Mouse (Mus musculus): ENCODE results near the gene Psmd13. TPM values are rescaled to one million over a fixed set of nuclear protein-coding genes. Genes with fewer than 3 reads are reported as not detected.

Gene Psmd13
- 243 and 252 TPM in 2 replicates for polyA plus RNA-seq (2015; fragmentation: Nextera tagmentation; extraction: Ambion mirVana)

DNA sequence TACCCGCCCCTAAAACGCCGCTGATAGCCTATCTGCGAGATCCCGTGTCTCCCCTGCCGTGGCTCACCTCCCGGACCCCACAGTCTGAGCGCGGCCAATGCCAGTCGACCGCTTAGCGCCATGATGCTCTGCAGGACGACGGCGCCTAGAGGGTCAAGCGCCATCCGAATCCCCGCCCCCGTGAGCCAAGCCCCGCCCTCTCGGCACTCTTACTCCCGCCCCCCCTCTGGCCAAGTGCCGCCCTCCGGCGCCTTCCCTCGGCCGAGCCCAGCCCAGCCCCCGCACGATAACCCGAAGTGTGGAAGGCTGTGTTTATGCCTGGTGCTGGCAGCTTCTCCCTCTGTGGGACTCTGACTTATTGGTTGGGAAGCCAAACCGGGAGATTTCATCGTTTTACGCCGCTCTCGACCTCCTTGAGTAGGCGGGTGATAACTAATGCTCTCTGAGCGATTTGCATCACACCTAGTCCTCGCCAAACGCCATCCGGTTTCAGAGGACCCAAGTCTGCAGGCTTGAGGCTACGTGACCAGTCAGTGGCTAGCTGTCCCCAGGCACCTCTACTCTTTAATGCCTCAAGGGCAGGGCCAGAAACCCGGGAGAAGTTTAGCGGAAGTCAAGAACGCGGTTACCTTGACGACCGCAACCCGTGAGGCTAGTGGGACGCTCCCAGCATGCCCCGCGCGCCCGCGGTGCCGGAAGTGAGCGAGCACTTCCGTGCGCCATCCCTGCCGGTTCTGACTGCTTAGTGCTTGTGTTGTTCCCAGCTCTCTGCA, at the start of gene Psmd13, which contains the start of gene Sirt3:
Gene Psmd13 (plus strand): TSS at position 273 of the 773 bp plus-strand sequence.
Gene Sirt3 (minus strand): TSS at position 614 of the 773 bp plus-strand sequence.
- Histone ChIP-seq H3K4me3 (peak within 1 kb of the TSS; percentile 84), H3K9ac (peak within 1 kb of the TSS; percentile 83), H3K27ac (peak within 1 kb of the TSS; percentile 94), H3K27me3 (no peaks in the 10 kb centered on the region), H3K4me1 (peaks cover 19% of the 10 kb centered on the region), H3K36me3 (peaks cover 12% of the 10 kb centered on the region; the same call in 1 of the 2 replicates), H3K4me2 (peak within 1 kb of the TSS; percentile 86), H3K9me3 (no peaks in the 10 kb centered on the region)
- ATAC-seq (ENCODE audit: borderline replicate concordance, extremely low read depth, low FRiP score, low TSS enrichment), result peak; percentile 97
- WGBS, result under 1% methylated on average over 59 of the region's 59 CpGs

- Histone ChIP-seq H3K9ac (no peak overlapping the region), H3K27ac (no peak overlapping the region), H3K4me1 (0 out of 2 replicates have a peak, but pooled peaks cover 5% of the 10 kb centered on the region), H3K27me3 (no peaks in the 10 kb centered on the region), H3K4me2 (no peak overlapping the region), H3K36me3 (no peaks in the 10 kb centered on the region), H3K4me3 (no peak overlapping the region), H3K9me3 (no peaks in the 10 kb centered on the region)
- WGBS, result 67% methylated on average over 4 of the region's 4 CpGs
- no peak for ATAC-seq (ENCODE audit: borderline replicate concordance, extremely low read depth, low FRiP score, low TSS enrichment)
Measured at GRCm38 (mm10) chr7:140833341-140833740, 48.4 kb upstream of the Psmd13 start.

DNA sequence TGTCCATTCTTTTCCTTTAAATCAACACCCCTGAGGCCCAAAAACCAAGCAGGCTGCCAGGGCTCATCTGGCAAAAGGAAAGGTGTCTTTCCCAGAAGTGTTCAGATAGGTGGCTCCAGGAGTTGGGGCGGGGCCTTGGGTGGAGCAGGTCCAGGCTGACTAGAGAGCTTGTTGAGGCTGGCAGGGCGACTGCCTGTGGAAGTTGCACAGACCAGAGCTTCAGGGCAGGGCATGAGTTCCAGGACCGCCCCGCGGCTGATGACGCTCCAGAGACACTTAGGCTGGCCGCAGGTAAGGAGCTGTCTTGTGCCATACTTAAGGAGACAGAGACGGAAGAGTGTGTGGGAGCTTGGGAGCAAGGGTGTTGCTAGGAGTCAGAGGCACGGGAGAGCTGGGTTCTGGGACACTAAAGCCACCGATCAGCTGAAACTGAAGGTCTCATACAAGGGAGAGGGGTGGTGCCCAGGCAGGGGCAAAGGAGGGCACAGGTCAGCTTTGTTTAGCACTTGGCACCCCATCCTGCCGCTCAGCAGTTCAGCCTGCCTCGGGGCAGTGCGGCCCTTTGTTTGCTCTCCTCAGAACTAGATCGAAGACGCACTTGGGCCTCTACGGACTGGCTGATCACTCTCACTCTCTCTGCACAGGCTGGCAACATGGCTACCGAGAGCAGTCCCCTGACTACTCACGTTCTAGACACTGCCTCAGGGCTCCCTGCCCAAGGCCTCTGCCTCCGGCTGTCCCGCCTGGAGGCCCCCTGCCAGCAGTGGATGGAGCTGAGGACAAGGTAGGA, 46.6 kb upstream of the Psmd13 start, which contains the start of gene Urah:
Gene Urah (plus strand): TSS at position 51 of the 790 bp plus-strand sequence.
- peak; percentile 44; the same call in 1 of the 2 replicates for ATAC-seq (ENCODE audit: borderline replicate concordance, extremely low read depth, low FRiP score, low TSS enrichment)
- Histone ChIP-seq H3K27ac (no peak within 1 kb of the TSS), H3K4me2 (peak within 1 kb of the TSS; percentile 41), H3K4me1 (0 out of 2 replicates have a peak, but pooled peaks cover 5% of the 10 kb centered on the region), H3K4me3 (no peak within 1 kb of the TSS), H3K9ac (no peak within 1 kb of the TSS; the same call in 1 of the 2 replicates), H3K27me3 (peaks cover 2% of the 10 kb centered on the region; the same call in 1 of the 2 replicates), H3K36me3 (no peaks in the 10 kb centered on the region), H3K9me3 (no peaks in the 10 kb centered on the region)
- 34% methylated on average over 20 of the region's 20 CpGs for WGBS

- H3K4me1 ChIP-seq, result 0 out of 2 replicates have a peak, but pooled peaks cover 5% of the 10 kb centered on the region
- H3K9ac ChIP-seq, result no peak overlapping the region
- no peak overlapping the region for H3K27ac ChIP-seq
- no peaks in the 10 kb centered on the region for H3K9me3 ChIP-seq
- WGBS, result 68% methylated on average over 2 of the region's 2 CpGs
- no peak for ATAC-seq (ENCODE audit: borderline replicate concordance, extremely low read depth, low FRiP score, low TSS enrichment)
- H3K27me3 ChIP-seq, result peaks cover 7% of the 10 kb centered on the region; the same call in 1 of the 2 replicates
- peak overlapping the region; percentile 41 for H3K4me2 ChIP-seq
- no peak overlapping the region for H3K4me3 ChIP-seq
- no peaks in the 10 kb centered on the region for H3K36me3 ChIP-seq
Measured at GRCm38 (mm10) chr7:140835758-140836087, 46.0 kb upstream of the Psmd13 start.

- 72% methylated on average over 9 of the region's 9 CpGs for WGBS
- peaks cover 14% of the 10 kb centered on the region; the same call in 1 of the 2 replicates for H3K27me3 ChIP-seq
Measured at GRCm38 (mm10) chr7:140836243-140837115, 45.3 kb upstream of the Psmd13 start.

GRCm38 (mm10) chr7:140839556-140839955, 42.2 kb upstream of the Psmd13 start:
- WGBS, result 57% methylated on average over 5 of the region's 5 CpGs
- Histone ChIP-seq H3K4me3 (no peak overlapping the region), H3K27ac (no peak overlapping the region), H3K9me3 (no peaks in the 10 kb centered on the region), H3K9ac (no peak overlapping the region), H3K4me1 (peaks cover 12% of the 10 kb centered on the region; the same call in 1 of the 2 replicates), H3K27me3 (peaks cover 28% of the 10 kb centered on the region), H3K36me3 (no peaks in the 10 kb centered on the region), H3K4me2 (no peak overlapping the region)
- no peak for ATAC-seq (ENCODE audit: borderline replicate concordance, extremely low read depth, low FRiP score, low TSS enrichment)

More at GRCm38 (mm10) chr7:140836243-140837115, 45.3 kb upstream of the Psmd13 start:
- Histone ChIP-seq H3K36me3 (no peaks in the 10 kb centered on the region), H3K4me3 (no peak overlapping the region), H3K4me1 (peaks cover 8% of the 10 kb centered on the region; the same call in 1 of the 2 replicates), H3K4me2 (no peak overlapping the region), H3K9ac (no peak overlapping the region), H3K9me3 (no peaks in the 10 kb centered on the region), H3K27ac (no peak overlapping the region)
- no peak for ATAC-seq (ENCODE audit: borderline replicate concordance, extremely low read depth, low FRiP score, low TSS enrichment)

DNA sequence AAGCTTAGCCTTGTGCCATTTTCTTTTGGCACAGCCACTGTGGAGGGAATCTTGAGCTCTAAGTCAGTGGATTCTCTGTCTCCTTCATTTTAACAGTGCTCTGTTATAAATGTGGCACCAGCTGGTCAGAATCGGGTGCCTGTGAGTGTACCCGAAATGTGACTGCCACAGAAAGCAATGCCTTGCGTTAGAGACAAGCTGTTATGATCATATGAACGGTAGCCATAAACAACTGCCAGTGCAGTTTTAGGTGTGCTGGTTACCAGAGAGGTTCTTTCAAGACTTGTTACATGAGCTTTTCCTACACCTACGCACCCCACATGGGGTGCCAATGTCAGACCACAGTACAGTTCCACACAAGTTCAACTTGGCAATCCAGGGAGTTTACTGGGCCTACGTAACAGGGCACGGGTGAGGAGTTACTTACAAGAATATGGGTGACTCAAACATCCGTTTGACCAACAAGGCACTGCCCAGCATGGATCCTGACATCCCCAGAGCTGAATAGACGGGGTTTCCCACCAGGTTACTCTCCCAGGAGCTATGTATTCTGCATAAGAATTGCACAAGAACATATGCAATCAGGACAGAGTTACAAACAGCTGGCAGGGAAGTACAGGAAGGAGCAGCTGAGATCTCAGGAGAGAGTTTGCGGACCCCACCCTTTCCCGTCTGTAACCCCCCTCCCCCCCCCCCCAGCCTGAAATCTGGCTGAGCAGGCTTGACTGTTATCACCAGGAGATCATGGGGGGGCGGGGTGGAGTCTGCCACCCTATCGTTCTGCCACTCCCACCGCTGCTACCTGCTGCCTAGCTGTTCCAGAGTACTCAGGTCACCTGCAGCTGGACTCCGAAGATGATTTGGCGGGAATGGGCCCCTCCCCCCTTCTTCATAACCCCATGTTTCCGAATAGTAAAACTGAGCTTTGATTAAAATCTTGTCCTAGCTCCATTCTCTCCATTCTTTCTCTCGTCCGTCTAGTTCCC, 40.7 kb upstream of the Psmd13 start:
- Histone ChIP-seq H3K4me2 (peak overlapping the region; percentile 16; the same call in 1 of the 2 replicates), H3K9ac (no peak overlapping the region), H3K4me3 (no peak overlapping the region), H3K4me1 (peaks cover 15% of the 10 kb centered on the region), H3K27ac (no peak overlapping the region), H3K9me3 (no peaks in the 10 kb centered on the region), H3K36me3 (no peaks in the 10 kb centered on the region), H3K27me3 (peaks cover 28% of the 10 kb centered on the region)
- WGBS, result 34% methylated on average over 17 of the region's 19 CpGs
- no peak for ATAC-seq (ENCODE audit: borderline replicate concordance, extremely low read depth, low FRiP score, low TSS enrichment)

DNA sequence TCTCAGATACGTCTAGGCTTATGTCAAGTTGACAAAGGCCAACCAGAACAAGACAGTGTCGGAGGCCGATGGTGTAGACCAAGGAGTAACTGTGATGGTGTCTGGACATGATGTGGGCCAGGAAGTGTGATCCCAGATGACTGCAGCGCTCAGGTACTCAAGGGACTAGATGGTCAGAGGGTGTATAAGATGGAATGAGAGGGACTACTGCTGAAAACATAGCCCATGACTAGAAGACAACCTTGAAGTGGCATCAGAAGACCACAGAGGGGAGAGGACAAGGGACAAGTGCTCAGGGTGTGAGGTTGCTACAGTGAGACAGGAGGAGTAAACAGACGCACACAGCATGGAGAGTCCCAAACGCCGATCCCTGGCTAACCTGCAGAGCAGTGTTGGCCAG, 38.0 kb upstream of the Psmd13 start:
- Histone ChIP-seq H3K36me3 (no peaks in the 10 kb centered on the region), H3K4me1 (peaks cover 23% of the 10 kb centered on the region), H3K9me3 (no peaks in the 10 kb centered on the region), H3K4me3 (no peak overlapping the region), H3K9ac (no peak overlapping the region), H3K4me2 (no peak overlapping the region), H3K27ac (no peak overlapping the region), H3K27me3 (peaks cover 28% of the 10 kb centered on the region)
- 68% methylated on average over 7 of the region's 7 CpGs for WGBS
- ATAC-seq (ENCODE audit: borderline replicate concordance, extremely low read depth, low FRiP score, low TSS enrichment), result no peak

DNA sequence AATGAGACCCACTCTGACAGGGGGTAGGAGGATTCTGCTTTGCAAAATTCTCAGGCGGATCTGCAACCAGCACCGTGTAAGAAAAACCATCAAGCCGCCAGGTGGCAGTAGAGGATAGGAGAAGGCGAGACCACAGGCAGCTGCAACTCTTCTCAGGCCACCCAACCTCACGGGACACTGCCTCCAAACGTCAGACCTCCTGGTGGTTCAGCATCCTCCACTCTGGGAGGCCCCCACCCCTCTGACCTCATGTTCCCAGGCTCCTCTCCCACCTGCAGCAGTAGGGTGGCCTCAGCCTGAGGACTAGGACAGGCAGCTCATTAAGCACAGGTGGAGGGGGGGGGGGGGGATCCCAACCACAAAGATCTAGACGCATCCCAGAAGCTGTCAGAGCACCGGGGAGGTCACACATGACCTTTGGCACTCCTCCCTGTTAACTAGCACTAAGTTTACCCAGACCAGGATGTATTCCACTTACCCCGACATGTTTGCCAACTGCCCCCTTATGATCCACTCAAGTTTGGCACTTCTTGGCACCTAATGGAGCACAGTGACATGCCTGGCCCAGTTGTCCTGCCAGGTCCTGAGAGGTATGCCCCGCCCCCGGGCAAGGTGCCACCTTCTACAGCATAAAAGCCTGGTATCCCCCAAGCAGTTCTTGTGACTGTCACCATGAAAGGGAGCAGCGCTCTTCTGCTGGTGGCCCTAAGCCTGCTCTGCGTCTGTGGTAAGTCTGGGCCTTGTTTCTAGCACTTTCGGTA, 36.7 kb upstream of the Psmd13 start, which contains the start of gene Scgb1c1:
Gene Scgb1c1 (plus strand): TSS at position 643 of the 761 bp plus-strand sequence.
- Histone ChIP-seq H3K9ac (no peak within 1 kb of the TSS), H3K4me2 (no peak within 1 kb of the TSS), H3K4me1 (peaks cover 23% of the 10 kb centered on the region), H3K27ac (no peak within 1 kb of the TSS), H3K27me3 (peaks cover 27% of the 10 kb centered on the region), H3K36me3 (no peaks in the 10 kb centered on the region), H3K4me3 (no peak within 1 kb of the TSS), H3K9me3 (no peaks in the 10 kb centered on the region)
- peak; percentile 74 for ATAC-seq (ENCODE audit: borderline replicate concordance, extremely low read depth, low FRiP score, low TSS enrichment)
- 26% methylated on average over 14 of the region's 14 CpGs for WGBS

DNA sequence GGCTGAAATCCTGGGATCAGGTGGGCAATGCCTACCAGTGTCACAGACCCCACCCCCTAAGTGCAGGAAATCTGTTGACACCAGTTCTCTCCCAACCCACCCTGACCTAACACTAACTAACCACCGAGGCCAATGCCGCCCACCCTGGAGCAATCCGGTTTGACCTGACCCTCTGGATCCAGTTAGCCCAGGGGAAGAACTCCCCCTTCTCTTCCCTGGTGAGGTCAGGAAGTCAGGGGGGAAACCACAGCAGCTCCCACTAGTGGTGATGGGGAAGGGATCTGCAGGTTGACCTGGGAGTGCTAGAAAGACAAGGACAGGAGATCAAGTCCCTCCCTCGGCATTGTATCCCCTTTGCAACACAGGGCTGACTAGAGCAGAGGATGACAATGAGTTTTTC, 36.1 kb upstream of the Psmd13 start:
- Histone ChIP-seq H3K4me3 (no peak overlapping the region), H3K27ac (no peak overlapping the region), H3K4me2 (no peak overlapping the region), H3K27me3 (peaks cover 22% of the 10 kb centered on the region), H3K9me3 (no peaks in the 10 kb centered on the region), H3K36me3 (no peaks in the 10 kb centered on the region), H3K9ac (no peak overlapping the region), H3K4me1 (peaks cover 23% of the 10 kb centered on the region)
- ATAC-seq (ENCODE audit: borderline replicate concordance, extremely low read depth, low FRiP score, low TSS enrichment), result no peak
- WGBS, result 60% methylated on average over 4 of the region's 4 CpGs
